Mouse (Mus musculus) C2C12 (cell line): Measurements from ENCODE around the gene Ctsk.

Source experiments
- CEBPB ChIP-seq: IDR thresholded peaks from one replicate; pipeline ENCODE4 v1.6.1; 2011; ENCODE audit warnings: low read depth, mild to moderate bottlenecking, control low read depth, moderate library complexity
- CTCF ChIP-seq: IDR thresholded peaks from one replicate; pipeline ENCODE4 v1.5.1; 2011; ENCODE audit not compliant: control insufficient read depth, insufficient read depth, insufficient read length
- FOSL1 ChIP-seq: IDR thresholded peaks from one replicate; pipeline ENCODE4 v1.8.0; 2011; ENCODE audit warnings: mild to moderate bottlenecking, low read length; ENCODE audit not compliant: poor library complexity, insufficient read depth, severe bottlenecking
- MAX ChIP-seq: IDR thresholded peaks from one replicate; pipeline ENCODE4 v1.6.1; 2011; ENCODE audit warnings: mild to moderate bottlenecking, control low read depth
- USF1 ChIP-seq: IDR thresholded peaks from one replicate; pipeline ENCODE4 v1.6.1; 2011; ENCODE audit warnings: low read depth, mild to moderate bottlenecking, control low read depth, moderate library complexity

DNA sequence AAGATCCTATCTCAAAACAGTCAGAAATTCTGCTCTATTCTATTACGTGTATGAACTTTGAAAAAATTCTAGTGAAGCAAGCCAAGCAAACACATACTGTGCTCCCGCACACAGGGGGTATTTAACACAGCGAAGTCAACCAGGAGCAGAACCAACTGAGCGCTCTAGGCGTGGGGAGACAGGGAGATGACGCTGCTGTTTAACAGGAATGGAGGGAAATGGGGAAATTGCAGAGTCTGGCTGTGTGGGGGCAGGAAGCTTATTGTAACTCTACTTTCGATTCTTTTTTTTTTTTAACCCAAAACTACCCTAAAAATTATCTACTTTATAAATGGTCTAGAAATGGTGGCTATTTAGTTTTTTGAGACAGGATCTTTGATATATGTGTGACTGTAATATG is 19.8 kb downstream of the Ctsk start:
- TF ChIP-seq CTCF = no peak
- TF ChIP-seq USF1 = no peak
- TF ChIP-seq FOSL1 = no peak
- TF ChIP-seq MAX = no peak
- TF ChIP-seq CEBPB = no peak
